Mouse (Mus musculus): Measurements from ENCODE around the gene Tat. TPM values are rescaled to one million over a fixed set of nuclear protein-coding genes. Genes with fewer than 3 reads are reported as not detected.
A peak's percentile ranks its signal among the peaks of the same experiment; 100 is the strongest.

Tat gene
- polyA plus RNA-seq, 1 experiment from 2014 or later, result not detected

GRCm38 (mm10) chr8:109957167-109958028, 32.8 kb upstream of the Tat start:
- Histone ChIP-seq H3K9me3 (ENCODE audit: low read length) (no peaks in the 10 kb centered on the region), H3K27ac (ENCODE audit: low read length) (no peak overlapping the region), H3K4me2 (replicated peaks; ENCODE audit: low read depth, low read length) (peak overlapping the region; percentile 42), H3K27me3 (ENCODE audit: insufficient read depth, low read length) (peaks cover 17% of the 10 kb centered on the region), H3K4me1 (ENCODE audit: insufficient read depth, low read length) (peaks cover 17% of the 10 kb centered on the region), H3K4me3 (ENCODE audit: low read length) (0 out of 2 replicates have a peak overlapping the region, but pooled peaks have one; percentile 3), H3K36me3 (ENCODE audit: insufficient read depth, low read length) (no peaks in the 10 kb centered on the region), H3K9ac (replicated peaks; ENCODE audit: low read length) (no peak overlapping the region)
- peak; percentile 72 for ATAC-seq (ENCODE audit: low FRiP score, low TSS enrichment)
- 6% methylated on average over 16 of the region's 16 CpGs for WGBS

GRCm38 (mm10) chr8:109958036-109958655, 32.1 kb upstream of the Tat start:
- no peak for ATAC-seq (ENCODE audit: low FRiP score, low TSS enrichment)
- Histone ChIP-seq H3K9ac (replicated peaks; ENCODE audit: low read length) (no peak overlapping the region), H3K27me3 (ENCODE audit: insufficient read depth, low read length) (peaks cover 24% of the 10 kb centered on the region), H3K9me3 (ENCODE audit: low read length) (no peaks in the 10 kb centered on the region), H3K4me1 (ENCODE audit: insufficient read depth, low read length) (peaks cover 18% of the 10 kb centered on the region), H3K36me3 (ENCODE audit: insufficient read depth, low read length) (no peaks in the 10 kb centered on the region), H3K27ac (ENCODE audit: low read length) (peak overlapping the region; percentile 70), H3K4me3 (ENCODE audit: low read length) (no peak overlapping the region), H3K4me2 (replicated peaks; ENCODE audit: low read depth, low read length) (no peak overlapping the region)
- 36% methylated on average over 12 of the region's 12 CpGs for WGBS

GRCm38 (mm10) chr8:109959112-109959511, 31.1 kb upstream of the Tat start:
- Histone ChIP-seq H3K9me3 (ENCODE audit: low read length) (no peaks in the 10 kb centered on the region), H3K27me3 (ENCODE audit: insufficient read depth, low read length) (peaks cover 28% of the 10 kb centered on the region), H3K27ac (ENCODE audit: low read length) (no peak overlapping the region), H3K9ac (replicated peaks; ENCODE audit: low read length) (no peak overlapping the region), H3K4me3 (ENCODE audit: low read length) (no peak overlapping the region), H3K4me1 (ENCODE audit: insufficient read depth, low read length) (peaks cover 18% of the 10 kb centered on the region), H3K4me2 (replicated peaks; ENCODE audit: low read depth, low read length) (no peak overlapping the region), H3K36me3 (ENCODE audit: insufficient read depth, low read length) (no peaks in the 10 kb centered on the region)
- no peak for ATAC-seq (ENCODE audit: low FRiP score, low TSS enrichment)
- WGBS, result 88% methylated on average over 4 of the region's 4 CpGs

GRCm38 (mm10) chr8:109961693-109962367, 28.4 kb upstream of the Tat start, which contains the start of gene Marveld3:
Gene Marveld3 (minus strand): TSS chr8:109962203.
- Histone ChIP-seq H3K4me3 (ENCODE audit: low read length) (peak within 1 kb of the TSS; percentile 56), H3K27ac (ENCODE audit: low read length) (no peak within 1 kb of the TSS), H3K9me3 (ENCODE audit: low read length) (no peaks in the 10 kb centered on the region), H3K36me3 (ENCODE audit: insufficient read depth, low read length) (no peaks in the 10 kb centered on the region), H3K9ac (replicated peaks; ENCODE audit: low read length) (peak within 1 kb of the TSS; percentile 58), H3K4me1 (ENCODE audit: insufficient read depth, low read length) (peaks cover 17% of the 10 kb centered on the region), H3K4me2 (replicated peaks; ENCODE audit: low read depth, low read length) (peak within 1 kb of the TSS; percentile 75), H3K27me3 (ENCODE audit: insufficient read depth, low read length) (peaks cover 28% of the 10 kb centered on the region)
- ATAC-seq (ENCODE audit: low FRiP score, low TSS enrichment), result peak; percentile 60
- WGBS, result 2% methylated on average over 62 of the region's 64 CpGs

GRCm38 (mm10) chr8:109962896-109963295, 27.3 kb upstream of the Tat start:
- ATAC-seq (ENCODE audit: low FRiP score, low TSS enrichment), result no peak
- WGBS, result 66% methylated on average over 9 of the region's 9 CpGs
- Histone ChIP-seq H3K36me3 (ENCODE audit: insufficient read depth, low read length) (no peaks in the 10 kb centered on the region), H3K4me2 (replicated peaks; ENCODE audit: low read depth, low read length) (no peak overlapping the region), H3K27ac (ENCODE audit: low read length) (no peak overlapping the region), H3K4me3 (ENCODE audit: low read length) (no peak overlapping the region), H3K27me3 (ENCODE audit: insufficient read depth, low read length) (peaks cover 28% of the 10 kb centered on the region), H3K9ac (replicated peaks; ENCODE audit: low read length) (no peak overlapping the region), H3K4me1 (ENCODE audit: insufficient read depth, low read length) (peaks cover 7% of the 10 kb centered on the region; the same call in 1 of the 2 replicates), H3K9me3 (ENCODE audit: low read length) (no peaks in the 10 kb centered on the region)

- no peak overlapping the region for H3K9ac ChIP-seq (replicated peaks; ENCODE audit: low read length)
- 65% methylated on average over 13 of the region's 13 CpGs for WGBS
- no peak for ATAC-seq (ENCODE audit: low FRiP score, low TSS enrichment)
- H3K27ac ChIP-seq (ENCODE audit: low read length), result no peak overlapping the region
- no peaks in the 10 kb centered on the region for H3K9me3 ChIP-seq (ENCODE audit: low read length)
- H3K27me3 ChIP-seq (ENCODE audit: insufficient read depth, low read length), result peaks cover 33% of the 10 kb centered on the region
- H3K36me3 ChIP-seq (ENCODE audit: insufficient read depth, low read length), result no peaks in the 10 kb centered on the region
- peaks cover 7% of the 10 kb centered on the region; the same call in 1 of the 2 replicates for H3K4me1 ChIP-seq (ENCODE audit: insufficient read depth, low read length)
- H3K4me3 ChIP-seq (ENCODE audit: low read length), result no peak overlapping the region
- H3K4me2 ChIP-seq (replicated peaks; ENCODE audit: low read depth, low read length), result no peak overlapping the region
These were observed 26.8 kb upstream of the Tat start for GRCm38 (mm10) chr8:109963421-109963820.

- H3K9ac ChIP-seq (replicated peaks; ENCODE audit: low read length), result no peak overlapping the region
- no peak for ATAC-seq (ENCODE audit: low FRiP score, low TSS enrichment)
- 65% methylated on average over 4 of the region's 4 CpGs for WGBS
- no peaks in the 10 kb centered on the region for H3K36me3 ChIP-seq (ENCODE audit: insufficient read depth, low read length)
- H3K4me1 ChIP-seq (ENCODE audit: insufficient read depth, low read length), result peaks cover 7% of the 10 kb centered on the region; the same call in 1 of the 2 replicates
- peaks cover 39% of the 10 kb centered on the region for H3K27me3 ChIP-seq (ENCODE audit: insufficient read depth, low read length)
- H3K4me2 ChIP-seq (replicated peaks; ENCODE audit: low read depth, low read length), result no peak overlapping the region
- no peaks in the 10 kb centered on the region for H3K9me3 ChIP-seq (ENCODE audit: low read length)
- H3K27ac ChIP-seq (ENCODE audit: low read length), result no peak overlapping the region
- H3K4me3 ChIP-seq (ENCODE audit: low read length), result no peak overlapping the region
These were observed 26.1 kb upstream of the Tat start for GRCm38 (mm10) chr8:109964106-109964505.

GRCm38 (mm10) chr8:109968837-109969236, 21.4 kb upstream of the Tat start:
- H3K9me3 ChIP-seq (ENCODE audit: low read length), result no peaks in the 10 kb centered on the region
- no peak overlapping the region for H3K27ac ChIP-seq (ENCODE audit: low read length)
- 53% methylated on average over 10 of the region's 10 CpGs for WGBS
- H3K4me2 ChIP-seq (replicated peaks; ENCODE audit: low read depth, low read length), result no peak overlapping the region
- no peaks in the 10 kb centered on the region for H3K4me1 ChIP-seq (ENCODE audit: insufficient read depth, low read length)
- no peak overlapping the region for H3K9ac ChIP-seq (replicated peaks; ENCODE audit: low read length)
- H3K36me3 ChIP-seq (ENCODE audit: insufficient read depth, low read length), result no peaks in the 10 kb centered on the region
- peaks cover 21% of the 10 kb centered on the region for H3K27me3 ChIP-seq (ENCODE audit: insufficient read depth, low read length)
- no peak overlapping the region for H3K4me3 ChIP-seq (ENCODE audit: low read length)
- ATAC-seq (ENCODE audit: low FRiP score, low TSS enrichment), result no peak

- Histone ChIP-seq H3K27me3 (ENCODE audit: insufficient read depth, low read length) (peaks cover 21% of the 10 kb centered on the region), H3K27ac (ENCODE audit: low read length) (no peak overlapping the region), H3K4me2 (replicated peaks; ENCODE audit: low read depth, low read length) (no peak overlapping the region), H3K9ac (replicated peaks; ENCODE audit: low read length) (no peak overlapping the region), H3K4me1 (ENCODE audit: insufficient read depth, low read length) (no peaks in the 10 kb centered on the region), H3K4me3 (ENCODE audit: low read length) (no peak overlapping the region), H3K9me3 (ENCODE audit: low read length) (peaks cover 5% of the 10 kb centered on the region; the same call in 1 of the 2 replicates), H3K36me3 (ENCODE audit: insufficient read depth, low read length) (no peaks in the 10 kb centered on the region)
- 11% methylated on average over 9 of the region's 9 CpGs for WGBS
- no peak for ATAC-seq (ENCODE audit: low FRiP score, low TSS enrichment)
These were observed 19.9 kb upstream of the Tat start for GRCm38 (mm10) chr8:109970323-109970722.

All from kidney, embryonic 16.5 days (tissue).